Mouse (Mus musculus) intestine, postnatal 0 days (tissue): ENCODE measurements at regions not wholly inside any gene's neighbourhood (a gene's known extent, or its start where the extent isn't known, plus 50 kb on each side); places are given as distances from the start of the nearest gene placed in this dataset. TPM values are rescaled to one million over a fixed set of nuclear protein-coding genes. Genes with fewer than 3 reads are reported as not detected.

Source experiments
- ATAC-seq: fragments of 200-750 bp; cut with Nextera tagmentation; 2 replicates; pipeline ENCODE4 v1.8.0; 2017; ENCODE audit warnings: mild to moderate bottlenecking, moderate TSS enrichment, moderate library complexity
- H3K27ac ChIP-seq: fragments of 300-500 bp; sonication (generic); 2 replicates; pipeline ENCODE4 v1.5.1; 2014; ENCODE audit warnings: mild to moderate bottlenecking, low read depth, low read length, moderate library complexity
- H3K27me3 ChIP-seq: fragments of 300-500 bp; sonication (generic); replicated peaks from 2 replicates; pipeline ENCODE4 v1.6.1; 2014; ENCODE audit warnings: low read length, mixed read lengths; ENCODE audit not compliant: control insufficient read depth, insufficient read depth
- H3K36me3 ChIP-seq: fragments of 300-500 bp; sonication (generic); 2 replicates; pipeline ENCODE4 v1.6.1; 2014; ENCODE audit warnings: mild to moderate bottlenecking, moderate library complexity; ENCODE audit not compliant: control insufficient read depth, insufficient read depth
- H3K4me1 ChIP-seq: fragments of 300-500 bp; sonication (generic); replicated peaks from 2 replicates; pipeline ENCODE4 v1.6.1; 2014; ENCODE audit warnings: antibody characterized with exemption, low read length, mixed read lengths; ENCODE audit not compliant: control insufficient read depth, insufficient read depth
- H3K4me2 ChIP-seq: fragments of 300-500 bp; sonication (generic); replicated peaks from 2 replicates; pipeline ENCODE4 v1.6.1; 2014; ENCODE audit warnings: low read depth, mild to moderate bottlenecking, moderate library complexity
- H3K4me3 ChIP-seq: fragments of 300-500 bp; sonication (generic); 2 replicates; pipeline ENCODE4 v1.5.1; 2014; ENCODE audit warnings: low read depth, low read length
- H3K9ac ChIP-seq: fragments of 300-500 bp; sonication (generic); 2 replicates; pipeline ENCODE4 v1.6.1; 2014; ENCODE audit warnings: mild to moderate bottlenecking, low read depth, low read length
- H3K9me3 ChIP-seq: fragments of 300-500 bp; sonication (generic); 2 replicates; pipeline ENCODE4 v1.6.1; 2016; ENCODE audit warnings: mixed run types; ENCODE audit not compliant: control insufficient read depth
- CTCF ChIP-seq: sonication (generic); IDR thresholded peaks from 2 replicates; pipeline ENCODE4 v1.5.1; 2016; ENCODE audit warnings: low read depth, mild to moderate bottlenecking, control low read depth, antibody characterized with exemption, moderate library complexity
- WGBS: fragments of 180-500 bp; shearing (Covaris S2); extraction: QIAGEN DNeasy Blood & Tissue Kit; methylation state at CpG from one replicate; pipeline ENCODE4 v1.1.7; 2014; 5-methylcytosine and 5-hydroxymethylcytosine counted together
- microRNA-seq: library from miRNA; unstranded; fragments of <30 nt; microRNA quantifications from one replicate; pipeline ENCODE4, GENCODE M21; 2016

GRCm38 (mm10) chr12:94910816-94911215 lies 781.2 kb upstream of the Flrt2 start:
- 93% methylated on average over 2 of the region's 2 CpGs for WGBS
- Histone ChIP-seq H3K27me3 (no peaks in the 10 kb centered on the region), H3K9ac (no peak overlapping the region), H3K4me3 (no peak overlapping the region), H3K27ac (no peak overlapping the region), H3K9me3 (no peaks in the 10 kb centered on the region), H3K36me3 (no peaks in the 10 kb centered on the region), H3K4me2 (no peak overlapping the region), H3K4me1 (no peaks in the 10 kb centered on the region)
- no peak for TF ChIP-seq CTCF
- ATAC-seq: no peak

- H3K4me2 ChIP-seq: no peak overlapping the region
- WGBS: 86% methylated on average over 6 of the region's 6 CpGs
- H3K4me1 ChIP-seq: no peaks in the 10 kb centered on the region
- no peaks in the 10 kb centered on the region for H3K9me3 ChIP-seq
- no peak overlapping the region for H3K27ac ChIP-seq
- H3K4me3 ChIP-seq: no peak overlapping the region
- no peaks in the 10 kb centered on the region for H3K36me3 ChIP-seq
- no peak for ATAC-seq
- TF ChIP-seq CTCF: no peak
- no peak overlapping the region for H3K9ac ChIP-seq
- H3K27me3 ChIP-seq: no peaks in the 10 kb centered on the region
Observed at GRCm38 (mm10) chr12:94943067-94943466, 749.0 kb upstream of the Flrt2 start.

Small RNAs in the stretch of these regions (microRNA-seq; reads per million reads assigned to microRNA genes)
- gene Mir8099-2: not detected
